Mouse (Mus musculus): ENCODE data around the gene Snx32. TPM values are rescaled to one million over a fixed set of nuclear protein-coding genes. Genes with fewer than 3 reads are reported as not detected.

Gene Snx32
- polyA plus RNA-seq (2017; shearing (Covaris generic)): 3.7 TPM

GRCm38 (mm10) chr19:5510031-5511026 lies at the start of gene Snx32:
Snx32 (minus strand) TSS chr19:5510538.

DNA sequence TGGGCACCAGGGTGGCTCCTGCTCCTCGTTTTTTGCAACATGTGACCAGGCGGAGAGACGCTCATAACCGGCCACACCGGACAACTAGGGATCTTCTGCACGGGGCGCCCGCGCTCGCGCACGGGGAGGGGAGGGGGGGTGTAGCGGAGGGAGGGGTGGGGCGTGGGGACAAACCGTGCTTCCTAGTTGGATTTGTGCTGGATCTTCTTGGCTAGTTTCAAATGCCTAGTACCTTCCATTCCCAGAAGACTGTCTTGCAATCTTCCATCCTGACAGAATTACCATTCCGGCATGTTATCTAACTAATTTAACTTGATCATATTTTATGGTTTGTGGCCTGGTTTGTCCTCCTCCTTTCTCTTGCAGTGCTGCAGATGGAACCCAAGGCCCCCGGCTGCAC lies 6.7 kb downstream of the Snx32 start, which contains the start of gene 1700020D05Rik:
1700020D05Rik (minus strand) TSS at position 101 of the 400 bp plus-strand sequence.

GRCm38 (mm10) chr19:5490313-5490897 lies 19.9 kb downstream of the Snx32 start, which contains the start of gene Cfl1:
Cfl1 (plus strand) TSS chr19:5490455.

GRCm38 (mm10) chr19:5487768-5488550 lies 22.4 kb downstream of the Snx32 start, which contains the start of gene Mus81:
Mus81 (minus strand) TSS chr19:5488402.

GRCm38 (mm10) chr19:5473720-5474119 lies 36.6 kb downstream of the Snx32 start, which contains the start of gene Efemp2:
Efemp2 (plus strand) TSS chr19:5473954.

GRCm38 (mm10) chr19:5468374-5468773 lies 42.0 kb downstream of the Snx32 start, which contains the start of gene Ctsw:
Ctsw (minus strand) TSS chr19:5468507.

GRCm38 (mm10) chr19:5460465-5460911 lies 49.9 kb downstream of the Snx32 start, which contains the start of gene Fibp:
Fibp (plus strand) TSS chr19:5460615.

DNA sequence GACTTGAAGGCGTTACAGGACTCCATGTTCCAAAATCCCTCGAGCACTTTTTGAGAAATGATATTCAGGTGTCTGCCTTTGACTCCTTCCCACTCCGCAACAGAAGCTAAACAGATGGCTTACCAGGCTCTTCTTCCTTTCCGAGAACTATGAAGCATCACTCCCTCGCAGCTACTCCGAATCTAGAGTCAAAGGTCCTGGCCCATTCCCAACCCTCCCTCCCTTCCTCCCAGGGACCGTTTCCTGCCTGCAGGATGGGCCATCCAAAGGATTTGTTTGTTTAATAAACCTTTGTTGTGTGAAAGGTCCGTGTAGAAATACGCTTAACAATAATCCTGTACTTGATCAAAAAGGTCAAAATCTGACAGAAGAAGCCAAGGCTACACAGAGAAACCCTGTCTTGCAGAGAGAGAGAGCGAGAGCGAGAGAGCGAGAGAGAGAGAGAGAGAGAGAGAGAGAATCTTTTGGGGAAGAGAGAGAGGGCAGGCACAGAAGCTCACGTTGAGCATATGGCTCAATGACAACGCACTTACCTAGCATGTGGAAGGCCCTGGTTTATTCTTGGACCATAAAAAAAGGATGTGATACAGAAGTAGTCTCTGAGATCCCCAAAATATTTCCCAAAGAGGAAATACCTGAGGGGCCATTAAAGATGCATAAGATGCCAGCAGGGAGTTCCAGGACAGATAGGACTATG lies 52.4 kb downstream of the Snx32 start, which contains the start of gene Ccdc85b:
Ccdc85b (minus strand) TSS at position 149 of the 697 bp plus-strand sequence.

GRCm38 (mm10) chr19:5447515-5448353 lies 62.6 kb downstream of the Snx32 start, which contains the start of gene Fosl1:
Fosl1 (plus strand) TSS chr19:5447547.

Other genes starting within 250 kb of the Snx32 start
- gene Pacs1, start 237.4 kb downstream of the Snx32 start, polyA plus RNA-seq (2017; shearing (Covaris generic)): 141 TPM
- 321 TPM for gene Sf3b2, start 215.1 kb downstream of the Snx32 start, polyA plus RNA-seq (2017; shearing (Covaris generic))
- gene Gal3st3, start 212.2 kb downstream of the Snx32 start, polyA plus RNA-seq (2017; shearing (Covaris generic)): not detected
- gene Catsper1, start 174.8 kb downstream of the Snx32 start, polyA plus RNA-seq (2017; shearing (Covaris generic)): not detected
- gene Cst6, start 161.0 kb downstream of the Snx32 start, polyA plus RNA-seq (2017; shearing (Covaris generic)): not detected
- gene Eif1ad, start 143.8 kb downstream of the Snx32 start, polyA plus RNA-seq (2017; shearing (Covaris generic)): 47.0 TPM
- gene Banf1, start 143.4 kb downstream of the Snx32 start, polyA plus RNA-seq (2017; shearing (Covaris generic)): 229 TPM
- 303 TPM for gene Sart1, start 121.8 kb downstream of the Snx32 start, polyA plus RNA-seq (2017; shearing (Covaris generic))
- 2.2 TPM for gene Tsga10ip, start 108.0 kb downstream of the Snx32 start, polyA plus RNA-seq (2017; shearing (Covaris generic))
- 195 TPM for gene Drap1, start 85.6 kb downstream of the Snx32 start, polyA plus RNA-seq (2017; shearing (Covaris generic))
- gene AI837181, start 85.4 kb downstream of the Snx32 start, polyA plus RNA-seq (2017; shearing (Covaris generic)): 35.8 TPM
- gene Fosl1, start 63.0 kb downstream of the Snx32 start, polyA plus RNA-seq (2017; shearing (Covaris generic)): not detected
- 7.4 TPM for gene Ccdc85b, start 52.6 kb downstream of the Snx32 start, polyA plus RNA-seq (2017; shearing (Covaris generic))
- 75.8 TPM for gene Fibp, start 49.9 kb downstream of the Snx32 start, polyA plus RNA-seq (2017; shearing (Covaris generic))
- gene Ctsw, start 42.0 kb downstream of the Snx32 start, polyA plus RNA-seq (2017; shearing (Covaris generic)): 75.3 TPM
- gene Efemp2, start 36.6 kb downstream of the Snx32 start, polyA plus RNA-seq (2017; shearing (Covaris generic)): 0.81 TPM
- gene Mus81, start 22.1 kb downstream of the Snx32 start, polyA plus RNA-seq (2017; shearing (Covaris generic)): 45.4 TPM
- gene Cfl1, start 20.1 kb downstream of the Snx32 start, polyA plus RNA-seq (2017; shearing (Covaris generic)): 2,727 TPM
- not detected for gene 1700020D05Rik, start 6.8 kb downstream of the Snx32 start, polyA plus RNA-seq (2017; shearing (Covaris generic))
- gene Ovol1, start 50.1 kb upstream of the Snx32 start, polyA plus RNA-seq (2017; shearing (Covaris generic)): not detected
- 8.4 TPM for gene Ap5b1, start 57.5 kb upstream of the Snx32 start, polyA plus RNA-seq (2017; shearing (Covaris generic))
- 94.3 TPM for gene Rnaseh2c, start 91.3 kb upstream of the Snx32 start, polyA plus RNA-seq (2017; shearing (Covaris generic))
- gene Kat5, start 99.7 kb upstream of the Snx32 start, polyA plus RNA-seq (2017; shearing (Covaris generic)): 78.7 TPM
- 221 TPM for gene Rela, start 126.9 kb upstream of the Snx32 start, polyA plus RNA-seq (2017; shearing (Covaris generic))
- 178 TPM for gene Sipa1, start 153.2 kb upstream of the Snx32 start, polyA plus RNA-seq (2017; shearing (Covaris generic))
- gene Map3k11, start 178.2 kb upstream of the Snx32 start, polyA plus RNA-seq (2017; shearing (Covaris generic)): 53.1 TPM
- gene Pcnx3, start 178.4 kb upstream of the Snx32 start, polyA plus RNA-seq (2017; shearing (Covaris generic)): 58.4 TPM
- 0.46 TPM for gene Kcnk7, start 193.8 kb upstream of the Snx32 start, polyA plus RNA-seq (2017; shearing (Covaris generic))
- 20.2 TPM for gene Ehbp1l1, start 215.8 kb upstream of the Snx32 start, polyA plus RNA-seq (2017; shearing (Covaris generic))
- gene Fam89b, start 219.1 kb upstream of the Snx32 start, polyA plus RNA-seq (2017; shearing (Covaris generic)): 57.4 TPM
- gene Ltbp3, start 230.4 kb upstream of the Snx32 start, polyA plus RNA-seq (2017; shearing (Covaris generic)): not detected

Measured in naive thymus-derived CD4-positive, alpha-beta T cell, adult 5 months (primary cell).